Mouse (Mus musculus): Measurements from ENCODE around the gene Telo2. TPM values are rescaled to one million over a fixed set of nuclear protein-coding genes. Genes with fewer than 3 reads are reported as not detected.

Telo2 gene
- total and polyA plus RNA-seq, 3 experiments = 25.5 to 34.9 (median 28.4) TPM

DNA sequence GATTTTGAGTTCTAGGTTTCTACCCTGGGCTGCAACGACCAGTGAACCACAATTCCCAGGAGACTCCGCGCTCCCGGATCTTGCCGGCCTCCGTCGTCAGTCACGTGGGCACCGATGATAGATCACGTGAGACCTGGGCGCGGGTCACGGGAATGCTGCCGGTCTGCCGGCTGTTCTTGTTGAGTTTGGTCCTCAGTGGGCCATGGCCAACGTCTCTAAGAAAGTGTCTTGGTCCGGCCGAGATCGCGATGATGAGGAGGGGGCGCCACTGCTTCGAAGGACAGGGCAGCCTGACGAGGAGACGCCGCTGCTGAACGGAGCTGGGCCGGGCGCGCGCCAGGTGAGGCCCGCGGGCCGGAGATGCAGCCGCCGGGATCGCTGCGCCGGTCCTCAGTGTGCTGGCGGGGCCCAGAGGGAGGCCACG is 17.5 kb upstream of the Telo2 start, which contains the start of gene Clcn7 (continued):
- TF ChIP-seq GABPA (IDR thresholded peaks at IDR 0.05; ENCODE audit: insufficient replicate concordance, low read depth, low read length) (peak; percentile 30; the same call in 1 of the 2 replicates), BHLHE40 (IDR thresholded peaks at IDR 0.05; ENCODE audit: low read depth, low read length) (peak; percentile 99), HCFC1 (IDR thresholded peaks at IDR 0.05; ENCODE audit: low read depth, low read length) (peak; percentile 99), EP300 (IDR thresholded peaks at IDR 0.05; ENCODE audit: low read length) (no peak), SIN3A (IDR thresholded peaks at IDR 0.05; ENCODE audit: low read length) (peak; percentile 98), CHD1 (IDR thresholded peaks at IDR 0.05; ENCODE audit: low read depth, low read length) (no peak), MYC (IDR thresholded peaks at IDR 0.05; ENCODE audit: low read depth, low read length) (no peak)

DNA sequence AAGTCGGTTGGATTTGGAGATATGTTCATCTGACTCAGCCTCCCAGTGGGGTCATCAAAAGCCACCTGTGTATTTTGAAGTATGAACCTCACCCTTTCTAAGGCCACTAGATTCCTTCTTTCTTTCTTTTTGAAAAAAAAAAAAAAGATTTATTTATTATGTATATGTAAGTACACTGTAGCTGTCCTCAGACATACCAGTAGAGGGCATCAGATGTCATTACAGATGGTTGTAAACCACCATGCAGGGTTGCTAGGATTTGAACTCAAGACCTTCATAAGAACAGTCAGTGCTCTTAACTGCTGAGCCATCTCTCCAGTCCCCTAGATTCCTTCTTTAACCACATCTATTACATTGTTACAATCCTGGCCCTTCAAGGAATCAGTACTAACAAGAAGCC is 14.3 kb upstream of the Telo2 start:
- Histone ChIP-seq H3K27ac (ENCODE audit: insufficient read depth, low read depth) (no peak overlapping the region), H3K9ac (ENCODE audit: insufficient read depth, low read depth) (no peak overlapping the region), H3K79me2 (replicated peaks; ENCODE audit: control insufficient read depth, extremely low read depth, insufficient read depth, poor library complexity, severe bottlenecking) (peaks cover 6% of the 10 kb centered on the region; the same call in 1 of the 2 replicates), H3K9me3 (replicated peaks; ENCODE audit: low read length) (no peaks in the 10 kb centered on the region), H3K4me3 (replicated peaks in 1 of 3; ENCODE audit: low read depth in 2 of 3, low read length in 2 of 3, poor library complexity in 1 of 3) (no peak overlapping the region), H3K36me3 (replicated peaks in 1 of 2; ENCODE audit: control insufficient read depth in 1 of 2, insufficient read depth in 1 of 2, low read length in 1 of 2) (peaks cover 0 to 3% of the 10 kb centered on the region in 2 experiments), H3K4me2 (ENCODE audit: insufficient read depth, low read depth, poor library complexity, severe bottlenecking) (no peak overlapping the region), H3K27me3 (replicated peaks) (peaks cover 30% of the 10 kb centered on the region), H3K4me1 (ENCODE audit: control insufficient read depth in 1 of 2, insufficient read depth in 2 of 2) (peaks cover 10 to 14% of the 10 kb centered on the region in 2 experiments)
- in situ Hi-C loops (cut with MboI; ENCODE audit: low pct_ligation_motif_present, low pct_unique_long_range_greater_than_20kb, low sequenced_read_pairs) (no loop called here), dilution Hi-C loops (cut with MboI; ENCODE audit: extremely low pct_ligation_motif_present, extremely low pct_unique_long_range_greater_than_20kb, low sequenced_read_pairs) (no loop called here)
- DNase-seq (ENCODE audit: extremely low read depth) = peak; percentile 13
- TF ChIP-seq CTCF (conservative IDR thresholded peaks at IDR 0.05 in 1 of 2, IDR thresholded peaks at IDR 0.05 in 1 of 2; ENCODE audit: low read depth in 2 of 2, low read length in 2 of 2) (peak; percentile 5 to 52; a peak in 2 of 4 replicates), RAD21 (IDR thresholded peaks at IDR 0.05; ENCODE audit: low read depth, low read length) (peak; percentile 20), ZNF384 (IDR thresholded peaks at IDR 0.05; ENCODE audit: low read depth, low read length) (peak; percentile 67), HCFC1 (IDR thresholded peaks at IDR 0.05; ENCODE audit: low read depth, low read length) (no peak)

DNA sequence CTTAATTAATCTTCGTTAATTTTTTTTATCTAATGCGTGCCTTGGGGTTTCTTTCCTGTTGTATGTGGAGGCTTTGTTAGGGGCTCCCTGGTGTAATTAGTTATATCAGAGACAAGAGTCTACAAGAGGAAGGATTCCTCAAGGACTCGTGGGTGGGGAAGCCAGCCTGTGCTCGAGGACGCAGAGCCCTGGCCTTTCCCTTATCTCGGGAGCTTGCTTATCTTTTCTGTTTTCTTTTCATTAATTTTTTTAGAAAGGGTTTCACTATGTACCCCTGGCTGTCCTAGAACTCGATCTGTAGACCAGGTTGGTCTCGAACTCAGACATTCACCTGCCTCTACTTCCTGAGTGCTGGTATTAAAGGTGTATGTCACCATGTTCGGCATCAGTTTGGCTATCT is 11.9 kb upstream of the Telo2 start:
- no peak for DNase-seq (ENCODE audit: extremely low read depth)
- Histone ChIP-seq H3K9ac (ENCODE audit: insufficient read depth, low read depth) (no peak overlapping the region), H3K9me3 (replicated peaks; ENCODE audit: low read length) (no peaks in the 10 kb centered on the region), H3K36me3 (replicated peaks in 1 of 2; ENCODE audit: control insufficient read depth in 1 of 2, insufficient read depth in 1 of 2, low read length in 1 of 2) (no peaks in the 10 kb centered on the region), H3K4me2 (ENCODE audit: insufficient read depth, low read depth, poor library complexity, severe bottlenecking) (no peak overlapping the region), H3K79me2 (replicated peaks; ENCODE audit: control insufficient read depth, extremely low read depth, insufficient read depth, poor library complexity, severe bottlenecking) (no peaks in the 10 kb centered on the region), H3K27me3 (replicated peaks) (peaks cover 52% of the 10 kb centered on the region), H3K27ac (ENCODE audit: insufficient read depth, low read depth) (no peak overlapping the region), H3K4me3 (replicated peaks in 1 of 3; ENCODE audit: low read depth in 2 of 3, low read length in 2 of 3, poor library complexity in 1 of 3) (no peak overlapping the region), H3K4me1 (ENCODE audit: control insufficient read depth in 1 of 2, insufficient read depth in 2 of 2) (peaks cover under 1 to 3% of the 10 kb centered on the region in 2 experiments; a peak in 2 of 4 replicates)
- in situ Hi-C loops (cut with MboI; ENCODE audit: low pct_ligation_motif_present, low pct_unique_long_range_greater_than_20kb, low sequenced_read_pairs) (no loop called here), dilution Hi-C loops (cut with MboI; ENCODE audit: extremely low pct_ligation_motif_present, extremely low pct_unique_long_range_greater_than_20kb, low sequenced_read_pairs) (no loop called here)
- TF ChIP-seq RCOR1 (conservative IDR thresholded peaks at IDR 0.05; ENCODE audit: low read depth, low read length) (no peak), SMC3 (IDR thresholded peaks at IDR 0.05; ENCODE audit: low read depth, low read length) (no peak), NELFE (IDR thresholded peaks at IDR 0.05; ENCODE audit: low read depth, low read length) (no peak), MAX (IDR thresholded peaks at IDR 0.05; ENCODE audit: low read length) (no peak), MAFK (IDR thresholded peaks at IDR 0.05; ENCODE audit: insufficient replicate concordance, low read length) (no peak), ZKSCAN1 (IDR thresholded peaks at IDR 0.05; ENCODE audit: borderline replicate concordance, low read depth, low read length) (no peak), IRF4 (IDR thresholded peaks at IDR 0.05; ENCODE audit: low read depth, low read length) (no peak), MXI1 (IDR thresholded peaks at IDR 0.05; ENCODE audit: low read depth, low read length) (no peak), NRF1 (IDR thresholded peaks at IDR 0.05; ENCODE audit: low read depth, low read length) (no peak), E2F4 (IDR thresholded peaks at IDR 0.05; ENCODE audit: insufficient replicate concordance, low read depth, low read length) (no peak), GABPA (IDR thresholded peaks at IDR 0.05; ENCODE audit: insufficient replicate concordance, low read depth, low read length) (no peak), TCF12 (IDR thresholded peaks at IDR 0.05; ENCODE audit: low read depth, low read length) (no peak)

Measured in CH12.LX (cell line).